Mouse (Mus musculus): ENCODE results near the gene Gldc. TPM values are rescaled to one million over a fixed set of nuclear protein-coding genes. Genes with fewer than 3 reads are reported as not detected.

Gene Gldc
- polyA plus RNA-seq, 1 experiment = 13.7 TPM

DNA sequence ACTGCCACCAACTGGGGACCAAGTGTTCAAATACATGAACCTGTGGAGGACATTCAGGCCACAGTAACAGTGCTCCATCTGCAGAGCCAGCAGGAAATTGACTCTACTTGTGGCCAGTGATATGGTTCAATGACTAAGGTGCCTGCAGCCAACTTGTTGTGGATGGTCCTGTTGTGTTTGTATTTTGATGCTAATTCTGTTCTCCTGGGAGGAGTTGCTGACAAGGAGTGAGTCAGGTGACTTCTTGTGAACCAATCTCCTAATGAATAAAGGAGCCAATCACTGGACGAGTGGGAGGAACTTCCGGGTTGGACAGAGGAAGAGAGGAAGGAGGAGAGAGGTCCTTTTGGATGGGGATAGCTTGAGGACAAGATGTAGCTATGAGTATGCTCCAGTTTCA, 10.3 kb upstream of the Gldc start:
- DNase-seq (ENCODE audit: low read depth) = no peak
- TF ChIP-seq CTCF (IDR thresholded peaks at IDR 0.05; ENCODE audit: borderline replicate concordance, extremely low read depth, insufficient read depth, insufficient read length) (no peak), POLR2A (IDR thresholded peaks at IDR 0.05; ENCODE audit: borderline replicate concordance, extremely low read depth, insufficient read depth, insufficient read length, poor library complexity, severe bottlenecking) (no peak)

DNA sequence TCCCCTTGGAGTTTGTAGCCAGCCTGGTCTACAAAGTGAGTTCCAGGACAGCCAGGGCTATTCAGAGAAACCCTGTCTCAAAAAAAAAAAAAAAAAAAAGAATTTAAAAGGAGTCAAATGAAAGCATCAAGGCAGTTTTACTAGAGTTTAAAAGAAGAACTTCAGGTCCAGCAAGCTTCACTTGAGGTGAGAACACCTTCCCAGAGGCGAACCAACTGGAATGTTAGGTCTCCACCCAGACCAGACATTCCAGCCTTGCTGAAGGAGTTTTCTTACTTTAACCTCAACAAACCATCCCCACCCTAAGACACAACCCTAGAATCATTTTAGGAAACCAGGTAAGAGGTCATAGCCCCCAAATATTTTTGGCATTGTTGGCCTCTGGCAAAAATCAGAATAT, 4.8 kb upstream of the Gldc start:
- TF ChIP-seq POLR2A (IDR thresholded peaks at IDR 0.05; ENCODE audit: borderline replicate concordance, extremely low read depth, insufficient read depth, insufficient read length, poor library complexity, severe bottlenecking) (no peak), CTCF (IDR thresholded peaks at IDR 0.05; ENCODE audit: borderline replicate concordance, extremely low read depth, insufficient read depth, insufficient read length) (no peak)
- DNase-seq (ENCODE audit: low read depth) = no peak

DNA sequence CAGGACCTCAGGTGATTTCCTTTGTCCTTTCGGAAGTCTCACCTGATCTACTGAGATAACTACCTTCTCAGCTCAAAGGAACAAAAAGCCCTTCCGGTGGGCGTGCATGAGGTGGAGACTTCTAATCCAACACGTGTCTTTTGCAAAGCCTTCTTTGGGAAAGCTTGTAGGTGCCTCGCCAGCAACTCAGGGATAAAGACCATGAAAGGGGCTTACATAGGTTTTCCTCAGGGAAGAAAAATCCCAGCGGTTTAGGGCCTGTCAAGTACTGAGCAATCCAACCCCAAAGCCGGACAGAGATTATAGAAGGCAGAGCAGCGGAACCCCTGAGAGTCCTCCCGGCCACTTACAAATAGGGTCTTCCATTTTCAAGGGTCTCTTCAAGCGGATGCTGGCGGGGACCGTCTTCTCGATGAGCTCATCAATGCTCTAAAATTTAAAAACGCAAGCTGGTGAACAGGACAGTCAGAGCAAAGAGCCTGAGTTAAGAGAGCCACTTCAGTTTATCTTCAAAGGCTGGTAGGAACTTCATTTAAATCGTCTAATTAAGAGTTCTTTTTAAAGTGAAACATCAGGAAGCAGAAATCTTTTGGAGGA, 1.1 kb downstream of the Gldc start:
- peak; percentile 51 for DNase-seq (ENCODE audit: low read depth)
- TF ChIP-seq CTCF (IDR thresholded peaks at IDR 0.05; ENCODE audit: borderline replicate concordance, extremely low read depth, insufficient read depth, insufficient read length) = no peak
- TF ChIP-seq POLR2A (IDR thresholded peaks at IDR 0.05; ENCODE audit: borderline replicate concordance, extremely low read depth, insufficient read depth, insufficient read length, poor library complexity, severe bottlenecking) = no peak

DNA sequence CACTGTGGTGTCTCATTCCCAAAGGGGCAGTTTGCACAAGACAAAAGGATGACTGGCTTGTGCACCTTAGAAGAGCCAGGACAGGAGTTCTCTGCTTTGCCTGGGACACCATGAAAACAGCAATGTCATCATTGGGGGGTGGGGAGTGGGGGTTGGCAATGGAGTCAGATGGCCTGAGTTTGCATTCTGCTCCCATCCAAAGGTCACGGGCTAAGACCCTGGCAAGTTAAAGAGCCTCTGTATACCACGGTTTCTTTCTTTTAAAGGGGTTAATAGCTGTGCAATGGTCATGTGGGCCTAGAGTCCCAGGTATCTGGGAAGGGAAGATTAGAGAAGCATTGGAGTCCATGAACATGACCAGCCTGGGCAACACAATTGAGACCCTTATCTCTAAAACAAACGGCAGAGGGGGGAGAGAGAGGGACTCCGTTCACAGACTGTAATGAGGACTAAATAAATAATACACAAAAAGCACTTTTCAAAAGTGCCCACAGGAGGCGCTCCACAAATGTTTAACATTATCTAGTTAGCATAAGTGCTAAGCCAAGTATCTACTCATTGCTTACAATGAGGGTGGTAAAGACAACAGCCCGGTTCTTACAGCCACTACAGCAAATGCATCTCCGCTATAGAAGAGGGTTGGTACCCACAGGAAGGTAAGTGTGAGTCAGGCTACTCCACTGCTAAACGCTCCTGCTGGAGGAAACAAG, 3.7 kb downstream of the Gldc start:
- no peak for DNase-seq (ENCODE audit: low read depth)
- TF ChIP-seq CTCF (IDR thresholded peaks at IDR 0.05; ENCODE audit: borderline replicate concordance, extremely low read depth, insufficient read depth, insufficient read length) (no peak), POLR2A (IDR thresholded peaks at IDR 0.05; ENCODE audit: borderline replicate concordance, extremely low read depth, insufficient read depth, insufficient read length, poor library complexity, severe bottlenecking) (no peak)

DNA sequence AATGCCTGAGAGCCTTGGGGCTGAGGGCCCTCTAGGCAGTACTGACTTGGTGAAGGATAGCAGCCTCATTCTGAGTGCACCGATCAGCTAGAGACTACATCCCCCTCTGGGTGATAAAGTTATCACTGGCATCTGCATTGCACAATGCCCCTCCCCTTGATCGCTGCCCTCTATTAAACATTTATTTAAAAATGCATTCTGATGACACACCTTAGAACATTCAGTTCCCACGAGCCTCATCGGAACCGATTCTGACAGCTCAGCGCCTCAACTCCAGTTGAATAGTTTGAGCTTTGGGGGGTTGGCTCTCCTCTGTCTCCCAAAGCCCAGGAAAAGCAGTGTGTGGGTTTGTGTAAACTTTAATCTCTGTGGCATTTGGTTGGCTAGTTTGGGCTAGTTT, 4.9 kb downstream of the Gldc start:
- no peak for TF ChIP-seq POLR2A (IDR thresholded peaks at IDR 0.05; ENCODE audit: borderline replicate concordance, extremely low read depth, insufficient read depth, insufficient read length, poor library complexity, severe bottlenecking)
- TF ChIP-seq CTCF (IDR thresholded peaks at IDR 0.05; ENCODE audit: borderline replicate concordance, extremely low read depth, insufficient read depth, insufficient read length) = no peak
- DNase-seq (ENCODE audit: low read depth) = no peak

DNA sequence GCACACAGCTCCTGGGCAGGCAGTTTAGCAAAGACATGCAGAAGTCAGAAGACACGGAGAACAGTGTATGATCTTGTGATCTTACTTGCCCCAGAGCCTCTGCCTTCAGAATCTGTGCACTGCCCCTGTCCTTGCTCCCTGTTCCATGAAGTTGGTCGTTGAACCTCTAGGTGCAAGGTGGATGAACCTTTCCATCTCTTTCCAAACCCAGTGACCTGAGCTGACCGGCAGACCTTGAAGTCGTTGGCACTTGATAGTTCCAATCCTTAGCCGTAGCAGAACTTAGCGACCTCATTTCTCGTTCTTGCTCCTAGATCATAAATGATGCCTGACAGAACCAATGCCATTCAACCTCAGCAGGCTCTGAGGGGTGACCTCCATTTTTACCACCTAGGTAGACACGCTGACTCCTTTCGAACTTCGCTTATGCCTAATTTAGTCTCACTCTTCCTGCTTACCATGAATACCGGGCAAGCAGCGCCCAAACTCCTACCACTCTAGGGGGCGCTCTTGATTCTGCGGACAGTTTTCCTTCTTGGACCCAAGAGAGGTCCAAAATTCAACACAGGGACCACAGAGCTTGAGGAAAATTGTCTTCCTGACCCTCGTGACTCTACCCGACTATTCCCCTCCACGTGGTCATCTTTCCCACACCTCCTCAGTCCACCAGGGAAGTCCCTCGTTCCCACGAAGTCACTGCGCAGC, 8.3 kb downstream of the Gldc start:
- no peak for TF ChIP-seq POLR2A (IDR thresholded peaks at IDR 0.05; ENCODE audit: borderline replicate concordance, extremely low read depth, insufficient read depth, insufficient read length, poor library complexity, severe bottlenecking)
- TF ChIP-seq CTCF (IDR thresholded peaks at IDR 0.05; ENCODE audit: borderline replicate concordance, extremely low read depth, insufficient read depth, insufficient read length) = no peak
- no peak for DNase-seq (ENCODE audit: low read depth)

DNA sequence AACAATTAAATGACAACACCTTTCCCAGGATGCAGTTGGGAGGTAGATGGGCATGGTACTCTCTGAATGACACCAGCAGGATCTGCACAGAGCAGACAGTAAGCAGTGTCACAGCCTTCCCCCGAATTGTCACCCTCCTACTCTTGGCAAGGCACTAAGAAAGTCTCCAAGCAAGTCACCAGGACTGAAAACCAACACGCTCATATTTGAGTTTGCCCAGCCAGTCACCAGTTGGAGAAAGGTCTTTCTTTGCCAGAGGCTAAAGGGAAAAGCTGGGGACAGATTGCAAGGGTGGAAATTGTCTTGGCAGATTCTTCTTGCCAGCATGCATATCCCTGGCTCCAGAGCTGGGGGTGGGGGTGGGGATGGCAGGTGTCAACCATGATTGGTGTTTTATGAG, 11.0 kb downstream of the Gldc start:
- DNase-seq (ENCODE audit: low read depth) = peak; percentile 52
- TF ChIP-seq CTCF (IDR thresholded peaks at IDR 0.05; ENCODE audit: borderline replicate concordance, extremely low read depth, insufficient read depth, insufficient read length) (no peak), POLR2A (IDR thresholded peaks at IDR 0.05; ENCODE audit: borderline replicate concordance, extremely low read depth, insufficient read depth, insufficient read length, poor library complexity, severe bottlenecking) (no peak)

DNA sequence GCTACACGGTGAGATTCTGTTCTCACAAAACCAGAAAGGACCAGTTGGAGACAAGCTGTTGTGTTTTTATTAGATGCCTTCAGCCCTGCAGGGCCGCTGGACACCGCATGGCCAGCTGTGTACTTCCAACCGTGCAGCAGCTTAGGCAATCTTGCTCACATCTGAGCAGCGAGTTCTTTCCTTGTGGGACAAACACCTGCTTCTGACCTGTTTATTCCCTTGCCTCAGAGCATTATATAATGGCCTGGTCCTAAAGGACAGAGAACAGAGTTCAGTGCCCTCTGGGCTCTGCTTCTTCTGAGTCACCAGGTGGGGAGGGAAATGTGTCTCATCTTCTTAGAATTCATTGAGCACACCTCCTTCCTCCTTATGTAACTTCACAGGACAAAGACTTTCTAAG, 12.4 kb downstream of the Gldc start:
- no peak for TF ChIP-seq CTCF (IDR thresholded peaks at IDR 0.05; ENCODE audit: borderline replicate concordance, extremely low read depth, insufficient read depth, insufficient read length)
- no peak for TF ChIP-seq POLR2A (IDR thresholded peaks at IDR 0.05; ENCODE audit: borderline replicate concordance, extremely low read depth, insufficient read depth, insufficient read length, poor library complexity, severe bottlenecking)
- DNase-seq (ENCODE audit: low read depth) = peak; percentile 13

DNA sequence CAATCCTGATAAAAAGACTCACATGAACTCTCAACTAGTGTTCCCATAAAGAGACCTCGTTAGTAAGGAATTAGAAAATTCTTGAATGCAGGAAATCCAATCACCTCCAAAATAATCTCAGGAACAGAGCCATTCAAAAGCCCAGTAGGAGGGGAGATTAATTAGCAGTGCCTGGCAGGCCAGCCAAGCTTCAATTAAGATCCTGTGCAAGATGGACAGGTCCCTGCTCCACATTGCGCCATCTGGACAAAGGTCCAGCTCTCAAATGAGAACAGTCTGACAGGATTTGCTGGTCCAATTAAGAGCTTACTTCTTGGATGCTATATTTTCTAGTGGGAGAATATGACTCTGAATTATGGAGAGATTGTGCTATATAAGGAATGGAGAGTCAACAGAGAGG, 15.2 kb downstream of the Gldc start:
- peak; percentile 95 for DNase-seq (ENCODE audit: low read depth)
- TF ChIP-seq POLR2A (IDR thresholded peaks at IDR 0.05; ENCODE audit: borderline replicate concordance, extremely low read depth, insufficient read depth, insufficient read length, poor library complexity, severe bottlenecking) = no peak
- TF ChIP-seq CTCF (IDR thresholded peaks at IDR 0.05; ENCODE audit: borderline replicate concordance, extremely low read depth, insufficient read depth, insufficient read length) = no peak

DNA sequence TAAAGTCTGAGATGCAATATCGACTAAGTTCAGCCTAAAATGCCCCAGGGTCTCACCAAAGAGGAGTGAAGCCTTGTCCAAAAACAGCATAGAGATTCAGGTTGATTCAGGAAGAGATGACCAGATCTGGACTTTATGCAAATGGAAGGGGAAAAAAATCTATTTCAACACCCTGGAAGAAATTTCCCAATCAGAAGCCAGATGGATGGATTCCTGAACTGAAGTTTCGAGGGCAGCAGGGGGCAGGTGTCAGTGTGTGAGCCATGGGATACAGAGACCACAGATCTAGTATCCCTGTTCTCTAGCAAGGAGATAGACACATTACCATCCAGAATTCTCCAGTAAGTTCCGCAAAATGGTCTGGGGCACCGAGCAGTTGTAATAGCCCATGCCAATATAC, 17.0 kb downstream of the Gldc start:
- no peak for TF ChIP-seq CTCF (IDR thresholded peaks at IDR 0.05; ENCODE audit: borderline replicate concordance, extremely low read depth, insufficient read depth, insufficient read length)
- no peak for TF ChIP-seq POLR2A (IDR thresholded peaks at IDR 0.05; ENCODE audit: borderline replicate concordance, extremely low read depth, insufficient read depth, insufficient read length, poor library complexity, severe bottlenecking)
- no peak for DNase-seq (ENCODE audit: low read depth)

DNA sequence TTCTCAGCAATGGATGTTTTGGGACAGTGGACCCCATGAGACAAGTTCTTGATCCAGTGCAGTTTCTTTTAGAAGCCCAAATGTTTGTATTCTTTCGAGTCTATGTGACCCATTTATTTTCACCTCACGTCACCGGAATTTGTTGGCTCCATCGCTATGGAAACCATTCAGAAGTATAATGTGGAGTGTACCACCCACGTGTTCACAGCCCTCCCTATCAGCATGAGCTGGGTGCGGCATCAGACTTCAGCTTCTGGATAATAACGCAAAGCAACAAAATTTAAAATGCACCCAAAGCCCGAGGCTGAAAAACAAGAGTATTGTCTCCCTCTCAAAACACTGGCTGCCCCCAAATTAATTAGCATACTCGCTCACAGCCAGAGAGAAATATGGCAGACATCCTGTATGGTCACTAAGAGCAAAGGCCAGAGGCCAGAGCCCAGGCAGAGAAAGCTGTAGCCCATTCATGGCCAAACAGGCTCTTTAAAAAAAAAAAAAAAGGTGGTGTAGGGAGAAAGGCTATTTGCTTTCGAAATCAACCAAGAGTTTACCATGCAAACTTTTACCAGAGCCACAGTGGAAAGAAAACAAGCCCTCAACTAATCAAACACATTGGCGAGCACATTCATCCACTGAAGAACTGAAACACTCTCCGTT, 18.1 kb downstream of the Gldc start:
- DNase-seq (ENCODE audit: low read depth) = peak; percentile 90
- no peak for TF ChIP-seq POLR2A (IDR thresholded peaks at IDR 0.05; ENCODE audit: borderline replicate concordance, extremely low read depth, insufficient read depth, insufficient read length, poor library complexity, severe bottlenecking)
- no peak for TF ChIP-seq CTCF (IDR thresholded peaks at IDR 0.05; ENCODE audit: borderline replicate concordance, extremely low read depth, insufficient read depth, insufficient read length)

Data from brain, embryonic 14.5 days (tissue).